Mouse (Mus musculus) cerebellum, postnatal 14 days (tissue): ENCODE measurements around the gene Trir.
A peak's percentile ranks its signal among the peaks of the same experiment; 100 is the strongest.

ENCODE experiments used
- DNase-seq, 2 experiments: peaks; one replicate each; pipeline ENCODE4 v3.0.0; 2021; ENCODE audit warnings: mixed read lengths in 2 of 2

Gene Trir

GRCm38 (mm10) chr8:85026670-85027515, at the start of gene Trir:
Trir (plus strand) TSS chr8:85026823.
- peak; percentile 98 for DNase-seq

GRCm38 (mm10) chr8:84977435-84978247, 49.0 kb upstream of the Trir start:
- DNase-seq = peak; percentile 54 to 68

DNA sequence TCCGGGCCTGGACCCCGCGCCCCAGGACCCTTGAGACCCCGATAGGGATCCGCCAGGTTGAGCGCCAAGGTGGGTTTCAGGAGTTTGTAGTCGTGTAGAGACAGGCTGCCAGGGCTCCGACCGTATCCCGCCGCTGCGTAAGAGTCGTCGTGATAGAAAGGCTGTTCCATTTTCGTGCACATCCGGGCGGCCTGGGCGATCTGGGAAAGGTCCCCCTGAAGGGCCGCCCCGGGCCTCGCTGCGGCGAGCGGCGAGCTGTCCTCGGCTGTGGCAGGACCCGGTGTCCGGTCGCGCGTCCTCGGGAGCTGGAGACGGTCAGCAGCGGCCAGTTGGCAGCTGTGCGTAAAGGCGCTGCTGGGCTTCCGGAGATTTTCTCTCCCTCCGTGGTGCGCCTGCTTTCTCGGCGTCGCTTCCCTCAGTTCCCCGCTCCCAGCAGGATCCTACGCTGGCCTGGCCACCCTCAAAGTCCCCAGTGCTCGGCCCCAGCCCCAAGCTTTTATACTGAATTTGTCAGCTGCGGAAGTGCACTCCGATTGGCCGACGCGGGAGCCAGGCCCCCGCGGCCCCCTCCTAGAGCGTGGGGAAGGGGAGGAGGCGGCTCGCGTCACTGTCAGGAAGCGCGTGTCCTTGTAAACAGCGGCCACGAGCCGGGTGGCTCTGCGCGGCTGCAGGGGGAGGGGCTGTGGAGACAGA, 48.2 kb upstream of the Trir start, which contains the start of gene Junb:
Junb (minus strand) TSS at position 471 of the 693 bp plus-strand sequence.
- peak; percentile 83 to 86 for DNase-seq

DNA sequence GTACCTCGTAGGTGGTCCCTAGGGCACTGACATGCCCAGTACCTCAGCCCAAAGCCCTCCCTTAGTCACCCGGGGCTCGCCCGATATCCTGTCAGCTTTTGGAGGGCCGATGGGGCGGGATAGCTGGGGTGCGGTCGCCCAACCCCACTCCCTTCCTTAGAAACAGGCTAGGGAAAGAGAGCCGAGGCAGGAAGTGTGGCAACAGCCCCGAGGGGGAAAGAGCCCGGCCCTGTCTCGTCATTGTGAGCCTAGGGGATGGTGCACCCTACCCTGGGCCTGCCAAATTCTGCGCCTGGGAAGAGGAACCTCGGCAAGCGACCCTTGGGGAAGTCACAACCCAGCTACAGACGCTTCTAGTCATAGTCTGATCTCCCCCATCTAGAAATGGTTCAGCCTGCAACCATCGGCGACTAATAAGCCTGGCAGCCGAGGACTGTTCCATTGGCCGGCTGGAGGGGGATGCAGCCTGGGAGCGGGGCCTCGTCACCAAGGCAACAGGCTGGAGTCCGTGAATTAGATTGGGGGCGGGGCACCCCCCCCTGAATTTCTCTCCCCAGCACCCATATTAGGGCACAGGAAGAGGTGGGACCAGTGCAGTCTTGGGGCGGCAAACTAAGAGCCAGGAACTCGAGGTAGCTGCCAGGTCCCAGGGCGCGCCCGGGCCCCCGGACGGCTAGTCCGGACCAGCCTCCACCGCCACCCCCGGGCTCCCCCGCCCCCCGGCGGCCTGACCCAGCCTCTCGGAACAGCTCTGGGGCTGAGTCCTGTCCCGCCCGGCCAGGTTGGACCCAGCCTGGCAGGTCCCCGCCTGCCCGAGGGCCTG, 46.8 kb upstream of the Trir start:
- DNase-seq = peak; percentile 90

DNA sequence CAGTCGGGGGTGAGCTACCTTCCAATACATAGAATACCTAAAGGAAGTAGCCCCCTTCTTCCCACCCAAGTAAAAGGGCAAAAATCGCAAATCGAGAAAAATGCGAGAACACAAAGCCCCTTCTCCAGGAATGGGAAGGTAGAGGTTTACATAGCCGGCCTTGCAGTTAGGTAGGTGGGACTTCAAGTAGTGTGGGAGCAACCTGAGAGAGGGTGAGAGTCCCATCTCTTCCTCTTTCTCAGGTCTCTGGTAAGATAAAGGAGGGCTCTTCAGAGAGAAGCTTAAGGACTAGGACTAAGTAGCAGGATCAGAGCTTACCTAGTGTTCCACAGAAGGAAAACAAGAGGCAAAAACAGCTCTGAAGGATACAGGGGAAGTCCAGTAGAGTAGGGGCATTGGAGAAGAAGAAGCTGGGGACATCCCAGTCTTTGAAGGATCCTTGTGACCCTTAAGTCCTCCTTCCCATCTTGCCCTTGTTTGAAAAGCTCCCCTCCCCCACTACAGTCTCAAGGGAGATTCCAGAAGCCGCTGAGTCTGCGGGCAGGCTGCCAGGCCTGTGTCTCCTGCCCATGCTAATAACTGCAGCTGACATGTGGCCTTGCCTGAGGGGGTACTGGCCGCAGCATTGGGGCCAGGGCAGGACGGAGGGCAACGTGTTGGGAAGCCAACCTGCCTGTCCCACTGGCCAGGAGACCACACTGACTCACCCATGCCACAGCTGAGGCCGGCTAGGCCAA, 45.8 kb upstream of the Trir start:
- peak; percentile 70 to 79 for DNase-seq

DNA sequence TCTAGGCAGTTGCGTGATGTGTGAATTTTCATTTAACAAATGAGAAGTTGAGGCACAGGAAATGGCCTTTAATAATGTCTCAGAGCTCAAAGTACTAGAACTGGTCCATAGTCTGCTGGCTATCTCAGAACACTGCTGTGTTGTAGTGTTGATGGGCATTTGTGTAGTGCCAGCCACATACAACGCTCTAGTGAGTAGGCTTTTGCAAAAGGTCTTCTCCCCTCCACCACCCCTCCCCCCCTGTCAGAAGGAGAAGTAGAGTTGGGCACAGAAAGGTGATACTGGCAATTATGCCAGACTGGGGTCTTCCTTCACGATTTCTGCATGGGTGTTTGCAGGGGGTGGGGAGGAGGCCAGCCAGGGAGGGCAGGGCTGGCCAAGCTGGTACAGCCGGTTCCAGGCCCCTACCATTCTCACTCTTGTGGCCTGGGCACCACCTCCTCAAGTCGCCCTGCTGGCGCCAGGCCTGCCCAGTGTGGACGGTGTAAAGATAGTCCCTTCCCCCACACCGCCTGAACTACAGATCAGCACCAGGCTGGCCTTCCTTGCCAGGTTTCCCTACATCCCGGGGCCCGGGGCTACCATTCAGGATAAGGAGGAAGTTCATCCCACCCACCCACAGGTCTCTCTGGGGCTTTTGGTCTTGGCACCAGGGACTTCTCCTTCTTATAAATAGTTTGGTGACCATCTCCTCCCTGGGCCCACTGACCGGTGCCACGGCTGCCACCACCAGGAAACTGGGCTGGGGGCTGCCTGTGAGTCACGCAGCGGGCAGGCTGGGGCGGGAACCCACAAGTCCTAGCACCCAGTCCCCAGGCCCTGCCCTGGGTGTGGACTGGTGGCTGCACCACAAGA, 44.8 kb upstream of the Trir start:
- DNase-seq = peak in 1 of 2 experiments; percentile 32

DNA sequence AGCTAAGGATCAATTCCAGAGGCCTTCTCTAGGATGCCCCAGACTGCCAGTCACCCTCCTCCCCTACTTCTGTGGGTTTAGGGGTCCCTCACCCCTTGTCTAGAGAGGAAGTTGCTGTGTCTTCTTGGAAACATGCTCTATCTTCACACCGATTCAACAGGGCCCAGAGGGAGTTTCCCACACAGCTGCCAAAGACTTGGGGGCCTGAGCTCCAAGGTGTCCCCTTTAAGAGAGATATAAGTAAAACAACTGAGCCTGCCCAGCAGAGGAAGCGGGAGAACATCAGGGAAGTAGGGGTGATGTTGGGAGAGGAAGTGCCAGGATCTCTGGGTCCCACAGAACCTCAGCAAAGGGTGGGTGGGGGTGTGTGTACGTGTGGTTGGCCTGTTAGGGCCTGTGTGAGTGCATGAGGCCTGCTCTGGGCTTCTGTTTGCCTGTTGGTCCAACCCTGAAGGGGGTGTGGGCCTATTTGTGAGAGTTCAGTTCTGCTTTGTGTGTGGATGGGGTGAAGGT, 44.1 kb upstream of the Trir start:
- no peak for DNase-seq

DNA sequence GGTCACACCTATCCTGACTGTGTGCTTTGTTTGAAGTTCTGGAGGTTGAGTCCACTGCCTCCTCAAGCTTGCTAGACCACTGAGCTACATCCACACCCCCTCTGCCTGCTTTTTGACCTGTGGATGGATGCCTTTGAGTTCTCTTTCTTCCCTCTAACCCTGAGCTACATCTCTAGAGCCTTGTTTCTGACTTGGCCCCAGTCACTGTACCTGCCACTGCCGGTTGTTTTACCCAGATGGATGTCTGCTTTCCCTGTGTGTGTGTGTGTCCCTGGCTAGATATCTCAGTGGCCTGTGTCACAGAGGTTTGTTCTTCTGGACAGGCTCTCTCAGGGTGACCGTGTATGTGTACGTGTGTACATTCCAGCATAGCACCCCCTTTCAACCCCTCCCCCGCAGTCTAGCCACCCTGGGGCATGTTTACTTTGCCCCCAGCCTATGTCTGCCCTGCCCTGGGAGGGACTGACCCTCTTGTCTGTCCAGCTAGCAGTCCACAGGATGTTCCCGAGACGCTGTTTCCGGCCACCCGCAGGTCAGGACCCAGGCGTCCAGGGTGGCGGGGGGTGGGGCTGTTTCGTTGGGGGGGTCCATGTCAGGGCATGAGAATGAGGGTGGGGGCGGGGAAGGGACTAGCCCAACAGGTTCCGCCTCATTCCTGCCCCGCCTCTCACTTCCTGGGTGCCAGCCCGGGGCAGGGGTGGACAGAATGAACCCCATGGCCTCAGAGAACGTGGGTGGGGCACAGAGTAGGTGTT, 42.2 kb upstream of the Trir start:
- no peak for DNase-seq

- no peak for DNase-seq
Measured at GRCm38 (mm10) chr8:84985049-84985683, 41.5 kb upstream of the Trir start.

- DNase-seq = peak; percentile 91 to 92
Measured at GRCm38 (mm10) chr8:84985684-84986378, 40.8 kb upstream of the Trir start.

GRCm38 (mm10) chr8:84986379-84986945, 40.2 kb upstream of the Trir start:
- no peak for DNase-seq

GRCm38 (mm10) chr8:84987388-84987787, 39.2 kb upstream of the Trir start:
- DNase-seq = no peak

GRCm38 (mm10) chr8:84987903-84988302, 38.7 kb upstream of the Trir start:
- DNase-seq = no peak

DNA sequence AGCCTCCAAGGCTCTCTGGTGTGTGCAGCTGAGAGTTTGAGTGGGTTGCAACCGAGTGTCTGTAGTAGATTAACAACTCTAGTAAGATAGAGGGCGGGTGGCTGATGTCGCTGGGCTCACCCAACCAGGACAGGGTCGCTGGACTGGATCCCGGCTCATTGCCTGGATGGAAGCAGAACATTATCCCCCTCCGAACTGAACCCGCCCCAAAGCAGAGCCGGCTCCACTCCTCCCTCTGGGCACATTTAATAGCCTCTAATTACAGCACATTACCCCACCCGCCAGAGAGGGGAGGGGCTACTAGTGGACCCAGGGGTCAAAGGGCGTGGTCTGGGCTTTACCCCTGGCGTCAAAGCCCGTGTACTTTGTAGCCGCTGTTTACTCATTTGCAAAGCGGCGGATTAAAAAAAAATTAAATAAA, 37.3 kb upstream of the Trir start:
- DNase-seq = peak in 1 of 2 experiments; percentile 52

DNA sequence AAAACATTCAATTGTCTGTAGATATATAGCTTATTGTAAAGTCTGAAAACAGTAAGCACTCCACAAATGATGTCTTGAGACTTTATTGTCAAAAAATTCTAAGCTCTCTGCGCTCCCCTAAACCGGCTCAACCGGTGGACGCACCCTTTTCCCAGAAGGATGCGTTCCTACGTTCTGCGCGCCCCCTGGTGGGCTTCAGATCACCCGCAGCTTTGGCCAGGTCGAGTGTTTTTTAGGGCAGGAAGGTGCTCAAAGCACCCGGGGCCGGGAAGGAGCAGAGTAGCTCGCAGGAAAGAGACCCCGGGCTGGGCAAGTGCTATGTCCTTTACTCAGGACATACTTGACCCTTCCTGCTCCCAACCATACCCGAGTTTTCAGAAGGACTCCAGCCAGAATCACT, 36.8 kb upstream of the Trir start:
- peak; percentile 94 to 95 for DNase-seq

- DNase-seq = peak; percentile 98 to 99
Measured at GRCm38 (mm10) chr8:84990349-84990748, 36.3 kb upstream of the Trir start, which contains the start of gene Hook2. Hook2 (plus strand) TSS chr8:84990603.

DNA sequence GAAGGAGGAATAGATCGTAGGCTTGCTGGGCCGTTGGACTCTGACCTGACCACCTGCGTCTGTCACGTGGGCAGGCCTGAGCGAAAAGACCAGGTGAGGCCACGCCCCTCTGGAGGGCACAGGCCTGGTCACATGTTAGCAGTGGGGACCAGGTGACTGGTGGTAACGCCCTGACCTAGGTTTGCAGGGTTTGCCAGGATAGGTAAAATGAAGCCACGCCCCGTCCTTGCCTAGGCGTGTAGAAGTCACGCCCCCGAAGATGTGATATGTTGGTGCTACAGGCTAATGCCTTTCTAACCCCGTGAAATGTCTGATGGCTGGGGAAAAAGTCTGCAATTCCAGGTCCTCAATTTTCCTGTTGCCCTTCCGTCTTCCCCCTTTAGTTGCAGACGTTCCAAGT, 35.8 kb upstream of the Trir start:
- peak in 1 of 2 experiments; percentile 75 for DNase-seq

- DNase-seq = no peak
Measured at GRCm38 (mm10) chr8:84994375-84994774, 32.2 kb upstream of the Trir start.
